Mouse (Mus musculus) heart, postnatal 36 days (tissue): ENCODE results near the gene Farsb. TPM values are rescaled to one million over a fixed set of nuclear protein-coding genes. Genes with fewer than 3 reads are reported as not detected.
A peak's percentile ranks its signal among the peaks of the same experiment; 100 is the strongest.

ENCODE experiments used
- DNase-seq, 2 experiments: peaks; one replicate each; pipeline ENCODE4 v3.0.0; 2021 to 2022
- intact Hi-C: fragments of 180-260 bp; cut with DNase I; formaldehyde crosslinking; loops from one replicate; pipeline ENCODE4 v1.15.1; 2025
- total RNA-seq, 2 experiments: library from RNA; stranded (reverse); gene quantifications; 2 replicates each; pipeline ENCODE4 v1.2.3; 2021

The Farsb gene
- total RNA-seq, 2 experiments from 2014 or later, result 49.0 to 50.0 TPM

DNA sequence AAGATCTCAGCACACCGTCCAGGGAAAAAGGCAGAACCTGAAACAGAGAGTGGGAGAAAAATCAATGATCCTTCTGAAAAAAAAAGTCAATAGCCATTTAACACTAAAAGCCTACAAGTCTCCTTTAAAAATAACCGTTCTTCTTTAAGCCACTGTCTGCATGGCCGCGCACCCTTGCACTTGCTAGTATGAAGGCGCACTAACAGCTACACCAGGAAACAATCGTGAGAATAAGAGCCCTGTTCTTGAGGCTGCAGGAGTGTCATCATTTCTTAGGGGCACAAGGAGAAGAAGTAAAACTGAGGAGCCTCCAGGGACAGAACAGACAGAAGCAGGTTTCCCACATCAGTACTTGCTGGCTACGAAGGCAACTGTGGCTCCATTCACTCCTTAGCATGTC, 63.4 kb downstream of the Farsb start:
- intact Hi-C loops, result loop anchor here (10.0 kb wide), 1 partner anchor 481 kb away; no protein-coding TSS in a partner anchor

DNA sequence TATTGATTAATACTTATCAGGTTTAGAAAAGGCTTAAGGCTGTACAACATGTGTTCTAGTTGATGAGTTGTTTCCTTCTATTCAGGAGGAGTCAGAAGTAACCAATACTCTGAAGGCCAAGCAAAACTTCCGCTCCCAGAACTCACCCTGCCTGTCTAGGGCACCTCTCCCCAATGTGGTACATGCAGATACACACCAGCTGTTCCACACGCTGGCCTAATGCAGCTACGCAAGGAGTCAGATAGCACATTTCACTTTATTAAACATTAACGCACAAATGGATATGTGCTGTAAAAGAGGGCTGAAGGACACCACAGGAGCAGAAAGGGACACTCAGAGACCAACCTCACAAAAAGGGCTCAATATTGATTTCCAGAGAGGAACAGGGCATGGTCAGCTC, 63.8 kb downstream of the Farsb start:
- intact Hi-C loops, result loop anchor here (10.0 kb wide), 1 partner anchor 480 kb away; no protein-coding TSS in a partner anchor

More for the DNA sequence above, 63.4 kb downstream of the Farsb start:
- no peak for DNase-seq

DNA sequence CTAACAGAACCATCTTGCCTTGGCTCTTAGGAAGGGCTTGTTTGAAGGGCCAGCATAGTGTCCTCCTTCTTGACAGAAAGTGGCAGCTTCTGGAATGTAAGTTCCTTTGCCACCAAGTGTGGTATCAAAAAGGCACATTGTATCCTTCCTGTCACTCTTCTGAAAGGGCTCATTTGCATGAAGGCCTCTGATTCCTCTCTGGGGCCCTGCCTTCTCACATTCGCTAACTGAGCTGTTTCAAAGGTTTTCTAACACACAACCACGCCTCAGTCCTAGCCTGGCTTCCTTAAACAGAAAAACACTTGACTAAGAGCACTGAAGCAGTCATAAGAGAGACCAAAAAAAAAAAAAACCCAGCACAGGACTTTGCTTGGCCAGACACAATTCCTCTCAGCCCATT, 66.1 kb downstream of the Farsb start:
- DNase-seq, result no peak
- intact Hi-C loops, result loop anchor here (10.0 kb wide), 1 partner anchor 478 kb away; no protein-coding TSS in a partner anchor

More for the DNA sequence above, 63.8 kb downstream of the Farsb start:
- no peak for DNase-seq

DNA sequence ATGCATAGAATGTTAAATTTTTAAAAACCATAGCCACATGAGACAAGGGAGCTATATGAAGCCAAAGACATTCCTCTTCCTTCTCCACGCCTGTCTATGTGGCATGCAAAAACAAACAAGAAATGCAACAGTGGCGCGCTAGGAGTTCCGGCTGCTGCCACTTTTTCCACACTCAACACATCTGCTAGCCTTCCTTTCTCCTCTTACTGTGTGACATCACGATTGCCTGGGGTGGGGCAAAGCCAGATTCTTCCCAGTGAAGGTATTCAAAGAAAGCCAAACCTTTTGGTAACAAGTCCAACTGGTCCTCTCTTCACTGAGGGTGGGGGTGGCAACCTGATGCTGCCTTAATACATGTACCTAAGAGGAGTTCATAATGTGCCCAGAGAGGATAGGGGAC, 66.9 kb downstream of the Farsb start:
- DNase-seq, result no peak
- intact Hi-C loops, result loop anchor here (10.0 kb wide), 1 partner anchor 477 kb away; no protein-coding TSS in a partner anchor

DNA sequence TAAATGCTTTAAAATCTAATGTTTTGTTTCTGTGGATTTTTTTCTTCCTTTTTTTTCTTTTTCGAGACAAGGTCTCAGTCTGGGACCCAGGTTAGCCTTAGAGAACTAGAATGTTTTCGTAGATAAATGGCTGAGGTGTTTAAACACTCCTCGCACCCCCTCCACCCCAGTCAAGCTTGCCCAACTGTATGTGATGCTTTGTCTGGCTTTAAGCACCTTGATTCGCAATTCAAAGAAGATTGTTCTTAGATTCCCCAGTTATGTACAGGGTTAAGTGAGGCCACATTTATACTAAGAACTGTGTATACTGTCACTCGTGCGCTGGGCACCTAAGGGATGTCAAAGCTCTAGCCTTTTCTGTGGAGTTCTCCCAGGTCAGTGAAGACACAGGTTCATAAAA, 68.4 kb downstream of the Farsb start:
- DNase-seq, result no peak
- intact Hi-C loops, result loop anchor here (1.0 to 10.0 kb wide), 2 partner anchors 442 to 475 kb away; no protein-coding TSS in a partner anchor

DNA sequence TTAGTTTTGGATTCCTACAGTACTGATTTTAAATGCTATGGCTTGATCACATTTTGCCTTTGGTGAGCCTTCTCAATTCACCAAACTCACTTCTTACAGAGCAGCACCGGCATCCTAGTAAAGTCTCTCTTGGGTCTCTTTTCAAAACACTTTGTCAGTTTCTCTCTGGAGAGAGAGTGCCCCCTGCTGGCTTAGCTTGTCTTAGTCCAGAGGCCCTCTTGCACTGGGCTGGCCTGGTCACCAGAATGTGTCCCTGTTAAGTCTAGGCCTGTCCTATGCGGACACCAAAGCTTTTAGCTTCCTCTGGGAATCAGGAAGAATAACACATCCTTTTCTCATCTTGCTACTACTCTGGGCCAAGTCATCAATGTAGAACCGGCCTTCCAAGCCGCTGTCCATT, 69.1 kb downstream of the Farsb start:
- intact Hi-C loops, result loop anchor here (2.0 kb wide), 1 partner anchor 203 kb away; no protein-coding TSS in a partner anchor
- peak; percentile 71 to 80 for DNase-seq

DNA sequence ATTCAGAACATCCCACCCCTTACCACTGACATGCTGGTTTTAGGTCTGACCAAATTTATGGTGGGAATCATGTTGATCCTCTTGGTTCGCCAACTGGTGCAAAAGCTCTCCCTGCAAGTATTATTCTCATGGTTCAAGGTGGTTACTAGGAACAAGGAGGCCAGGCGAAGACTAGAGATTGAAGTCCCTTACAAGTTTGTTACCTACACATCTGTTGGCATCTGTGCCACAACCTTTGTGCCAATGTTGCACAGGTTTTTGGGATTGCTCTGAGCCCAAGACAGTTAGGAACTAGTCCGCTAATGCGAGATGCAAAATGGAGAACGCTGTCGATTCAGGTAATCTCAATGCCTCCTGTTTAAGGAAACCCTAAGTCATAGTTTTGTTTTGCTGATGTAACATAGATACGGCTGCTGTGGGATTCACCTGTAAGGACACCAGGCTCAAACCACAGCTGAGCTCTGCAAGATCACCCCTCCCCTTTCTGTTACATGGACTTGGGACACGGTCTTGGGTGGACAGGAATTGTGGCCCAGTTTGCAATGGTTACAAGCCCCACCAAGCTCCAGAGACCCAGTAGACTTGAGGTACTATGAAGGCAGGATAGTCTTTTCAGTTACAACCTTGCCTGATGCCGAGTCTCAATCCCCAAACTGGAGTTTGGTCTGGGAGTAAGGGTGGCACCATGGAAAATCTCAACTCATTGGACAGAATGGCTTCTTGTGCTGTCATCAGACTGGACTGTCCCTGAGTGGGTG, 71.4 kb downstream of the Farsb start:
- intact Hi-C loops, result no loop called here
- DNase-seq, result no peak

DNA sequence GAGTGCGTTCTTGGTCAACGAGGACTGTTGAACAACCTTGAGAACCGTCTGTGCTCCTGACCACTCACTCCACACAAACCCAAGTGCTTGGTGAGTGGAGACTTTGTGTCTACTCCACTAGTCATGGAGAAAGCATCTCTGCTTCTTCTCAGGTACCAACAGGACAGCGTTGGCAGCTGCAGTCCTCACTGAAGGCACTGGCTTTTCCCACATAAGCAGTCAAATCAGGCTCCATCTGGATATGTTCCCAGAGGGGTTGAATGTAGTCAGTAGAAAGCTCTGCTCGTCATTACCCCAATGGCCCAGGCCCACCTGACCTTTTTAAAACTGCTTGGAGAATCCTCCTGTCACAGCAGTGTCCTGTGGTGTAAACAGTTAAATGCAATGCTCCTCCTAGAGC, 74.3 kb downstream of the Farsb start:
- intact Hi-C loops, result no loop called here
- DNase-seq, result no peak

DNA sequence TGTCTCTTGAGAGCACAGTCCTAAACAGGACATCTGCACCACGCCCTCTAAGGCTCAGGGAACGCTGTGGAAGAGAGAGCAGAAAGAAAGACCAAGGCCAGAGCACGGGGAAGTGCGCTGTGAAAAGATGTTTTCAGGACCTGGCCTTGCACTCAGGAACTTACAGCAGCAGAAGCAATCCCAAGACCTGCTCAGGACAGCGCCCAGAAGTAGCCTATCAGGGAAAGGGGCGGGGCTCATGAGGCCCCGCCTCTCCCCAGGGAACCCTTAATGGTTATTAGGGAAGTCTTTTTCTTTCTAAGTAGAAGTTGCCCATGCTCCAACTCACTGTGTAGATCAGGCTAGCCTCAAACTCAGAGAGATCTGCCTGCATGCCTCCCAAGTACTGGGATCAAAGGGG, 76.0 kb downstream of the Farsb start:
- no peak for DNase-seq
- intact Hi-C loops, result no loop called here

DNA sequence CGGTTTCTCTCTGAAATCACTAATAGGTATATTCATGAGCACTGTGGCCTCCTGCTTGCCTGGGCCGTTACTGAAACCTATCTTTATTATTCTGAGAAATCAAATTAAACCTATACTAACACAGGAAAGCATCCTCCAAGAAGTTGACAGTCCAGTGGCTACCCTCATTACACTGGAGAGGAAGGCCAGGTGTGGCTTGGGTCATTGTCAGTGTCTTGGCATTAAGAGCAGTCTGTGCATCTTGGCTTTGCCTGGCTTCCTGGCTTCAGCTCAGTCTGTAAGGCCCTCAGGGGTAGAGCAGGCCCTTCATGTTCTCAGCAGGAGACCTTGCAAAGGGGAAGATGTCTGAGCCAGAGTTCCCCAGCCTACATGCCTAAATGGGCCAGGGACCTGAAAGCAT, 79.3 kb downstream of the Farsb start:
- DNase-seq, result no peak
- intact Hi-C loops, result no loop called here

DNA sequence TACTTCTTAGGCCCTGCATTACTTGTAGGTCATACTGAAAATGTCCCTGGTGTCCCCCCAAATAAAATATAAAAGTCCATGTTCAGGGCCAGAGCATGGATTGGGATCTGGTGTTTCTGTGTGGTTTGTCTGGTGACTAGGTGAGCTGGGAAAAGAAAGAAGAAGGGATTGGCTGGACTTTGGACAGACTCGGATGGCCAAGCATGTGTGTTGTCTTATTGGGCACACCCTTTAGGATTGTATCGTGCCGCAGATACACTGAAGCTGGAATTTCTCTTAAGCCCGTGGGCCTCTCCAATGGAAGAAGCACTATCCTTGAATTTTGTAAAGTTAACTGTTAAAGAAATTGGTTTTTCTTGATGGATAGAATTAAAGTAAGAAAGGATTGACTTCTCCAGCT, 87.3 kb downstream of the Farsb start:
- DNase-seq, result no peak
- intact Hi-C loops, result no loop called here

DNA sequence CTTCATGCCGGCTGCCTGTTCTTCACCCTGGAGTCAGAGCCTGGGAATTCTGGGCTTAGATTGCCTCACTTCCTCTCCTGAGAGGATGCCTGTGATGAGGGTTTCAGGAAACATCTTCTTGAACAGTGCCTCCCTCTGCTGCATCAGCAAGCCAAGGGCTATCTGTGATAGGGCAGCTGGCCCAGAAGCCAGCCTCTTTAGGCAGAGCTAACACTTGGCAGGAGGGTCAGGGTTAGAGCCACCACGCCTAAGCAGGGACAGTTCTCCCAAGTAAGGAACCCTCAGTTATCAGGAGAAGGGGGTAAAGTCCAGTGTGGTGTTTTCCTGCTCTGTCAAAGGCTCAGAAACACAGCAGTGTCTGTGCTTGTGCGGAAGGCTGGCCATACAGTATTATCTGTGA, 88.9 kb downstream of the Farsb start:
- intact Hi-C loops, result no loop called here

DNA sequence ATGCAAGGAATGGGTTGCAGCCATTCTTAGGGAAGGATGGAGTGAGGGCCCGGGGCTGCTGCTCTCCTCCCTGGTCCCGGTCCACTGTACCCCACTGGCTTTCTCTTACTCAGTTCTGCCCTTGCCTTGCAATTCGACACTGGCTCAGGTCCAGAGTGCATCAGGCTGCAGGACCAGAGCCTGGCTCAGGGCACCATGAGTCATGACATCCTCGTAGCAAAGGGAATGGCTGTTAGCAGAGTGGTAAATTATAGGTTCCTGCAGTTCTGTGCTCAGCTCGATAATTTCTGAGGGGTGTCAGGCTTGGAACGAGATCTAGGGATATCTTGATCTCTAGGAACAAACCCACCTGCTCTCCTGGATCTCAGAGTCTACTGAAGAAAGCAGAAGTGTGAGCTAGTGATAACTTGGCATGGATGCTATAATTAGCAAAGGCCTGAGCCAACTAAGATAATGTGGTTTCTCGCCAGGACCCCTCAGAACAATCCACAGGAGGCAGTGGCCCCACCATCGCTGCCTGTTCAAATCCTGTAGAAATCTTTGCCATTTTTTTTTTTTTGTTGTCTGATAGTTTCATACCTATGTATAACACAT, 92.3 kb downstream of the Farsb start:
- DNase-seq, result no peak

More for the DNA sequence above, 88.9 kb downstream of the Farsb start:
- no peak for DNase-seq

DNA sequence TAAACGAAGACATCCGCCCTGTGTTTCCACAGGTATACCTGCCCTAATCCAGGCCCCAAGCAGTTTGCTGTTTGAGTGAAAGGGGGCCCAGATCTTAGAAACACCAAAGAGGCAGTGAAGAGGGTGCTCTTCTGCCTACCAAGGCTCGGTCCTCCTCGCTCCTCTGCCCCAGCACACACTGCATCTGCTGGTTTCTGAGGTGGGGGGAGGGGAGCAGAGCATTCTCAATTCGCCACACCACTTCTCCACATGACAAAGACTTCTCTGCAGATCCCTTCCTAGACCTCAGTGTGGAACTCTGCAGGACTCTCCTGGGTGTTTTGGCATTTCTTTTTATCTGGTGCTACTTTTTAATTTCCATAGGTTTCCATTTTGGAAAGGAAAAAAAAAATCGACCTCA, 93.0 kb downstream of the Farsb start:
- DNase-seq, result no peak
- intact Hi-C loops, result no loop called here

More for the DNA sequence above, 92.3 kb downstream of the Farsb start:
- intact Hi-C loops, result no loop called here

DNA sequence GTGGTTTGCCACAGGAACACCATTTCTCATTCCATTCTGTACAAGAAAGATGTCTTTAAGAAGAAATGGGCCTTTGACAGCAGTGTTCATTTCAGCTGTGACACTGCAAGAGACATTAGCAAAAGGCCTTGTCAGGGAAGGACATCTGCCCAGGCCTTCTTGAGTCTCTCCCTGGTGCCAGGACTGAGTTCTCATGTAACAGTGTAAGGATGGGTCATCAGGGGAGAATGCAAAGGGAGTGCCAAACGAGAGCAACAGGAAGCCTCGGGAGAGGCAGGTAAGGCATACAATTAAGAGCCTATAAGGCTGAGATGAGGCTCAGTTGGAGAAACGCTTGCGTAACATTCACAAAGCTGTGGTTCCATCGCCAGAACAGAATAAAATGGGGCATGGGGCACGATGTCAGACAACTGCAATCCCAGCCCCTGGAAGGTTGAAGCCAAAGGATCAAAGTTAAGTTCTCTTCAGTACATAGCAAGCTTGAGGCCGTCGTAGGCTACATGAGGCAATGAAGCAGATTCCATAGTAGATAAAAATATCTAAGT, 93.4 kb downstream of the Farsb start:
- no peak for DNase-seq
- intact Hi-C loops, result no loop called here

DNA sequence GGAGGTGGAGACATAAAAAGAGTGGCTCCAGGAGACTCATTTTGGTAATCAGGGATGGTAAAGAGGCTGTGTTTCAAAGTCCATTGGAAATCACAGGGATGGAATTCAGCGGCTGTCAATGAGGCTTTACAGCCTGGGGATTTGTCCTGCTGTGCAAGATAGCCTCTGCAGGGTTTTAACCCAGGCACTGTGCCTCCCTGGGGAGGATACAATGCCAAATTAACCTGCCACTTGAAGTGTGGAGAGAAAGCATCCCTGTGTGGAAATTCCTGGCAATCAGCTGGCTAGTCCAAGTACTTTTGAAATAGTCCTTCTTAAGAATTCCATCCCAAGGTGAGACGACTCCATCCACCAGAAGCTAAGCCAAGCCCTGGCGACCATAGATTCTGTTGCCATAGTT, 99.8 kb downstream of the Farsb start:
- no peak for DNase-seq
- intact Hi-C loops, result no loop called here

DNA sequence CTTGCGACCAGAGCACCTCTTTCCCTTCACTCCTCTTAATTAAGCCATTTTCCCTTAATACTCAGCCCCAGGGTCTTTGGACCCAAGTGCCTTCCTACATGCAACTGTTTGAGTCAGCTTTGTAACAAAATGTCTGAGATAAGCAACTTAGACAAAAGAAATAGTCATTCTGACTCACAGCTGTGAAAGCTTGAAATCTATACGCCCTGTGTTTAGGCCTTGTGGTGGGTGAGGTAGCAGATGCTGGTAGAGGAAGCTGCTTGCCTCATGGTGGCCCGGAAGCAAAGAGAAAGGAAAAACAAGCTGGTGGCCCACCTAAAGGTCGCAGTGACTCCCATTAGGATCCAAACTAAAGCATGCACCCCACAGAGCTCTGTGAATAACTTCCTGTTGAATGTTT, 100.8 kb downstream of the Farsb start:
- intact Hi-C loops, result no loop called here
- no peak for DNase-seq

DNA sequence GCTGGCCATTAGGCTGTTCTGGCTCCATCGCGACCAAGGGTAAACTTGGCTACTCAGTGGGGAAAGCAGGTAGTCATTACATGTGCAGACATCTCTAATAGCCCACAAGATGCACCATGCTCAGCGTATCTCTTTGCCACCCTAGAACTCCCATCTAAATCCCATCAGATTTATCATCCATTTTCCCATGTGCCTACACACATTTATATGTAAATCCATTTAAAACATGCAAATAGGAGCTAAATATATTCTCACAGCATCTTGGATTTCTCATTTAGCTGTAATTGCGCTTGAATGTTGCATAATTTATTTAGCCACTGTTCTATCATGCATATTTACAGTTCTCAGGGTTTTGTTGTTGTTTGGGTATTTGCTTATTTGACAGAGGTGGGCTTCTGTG, 107.7 kb downstream of the Farsb start:
- DNase-seq, result no peak
- intact Hi-C loops, result no loop called here

DNA sequence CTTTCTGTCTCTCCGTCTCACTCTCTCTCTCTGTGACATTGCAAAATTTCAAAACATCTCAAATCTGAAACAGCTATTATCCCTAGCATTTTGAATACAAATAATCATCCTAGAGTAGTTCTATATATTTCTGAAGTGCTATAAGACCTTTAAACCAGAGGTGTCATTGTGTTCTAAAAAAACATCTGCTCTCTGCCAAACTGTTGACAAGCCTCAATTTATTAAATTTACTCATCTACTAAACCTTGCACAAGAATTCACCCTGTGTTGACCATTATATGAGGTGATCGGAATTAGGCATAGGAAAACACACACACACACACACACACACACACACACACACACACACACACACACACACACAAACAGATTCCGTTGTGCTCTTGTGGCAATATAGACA, 113.6 kb downstream of the Farsb start:
- intact Hi-C loops, result no loop called here
- DNase-seq, result no peak

DNA sequence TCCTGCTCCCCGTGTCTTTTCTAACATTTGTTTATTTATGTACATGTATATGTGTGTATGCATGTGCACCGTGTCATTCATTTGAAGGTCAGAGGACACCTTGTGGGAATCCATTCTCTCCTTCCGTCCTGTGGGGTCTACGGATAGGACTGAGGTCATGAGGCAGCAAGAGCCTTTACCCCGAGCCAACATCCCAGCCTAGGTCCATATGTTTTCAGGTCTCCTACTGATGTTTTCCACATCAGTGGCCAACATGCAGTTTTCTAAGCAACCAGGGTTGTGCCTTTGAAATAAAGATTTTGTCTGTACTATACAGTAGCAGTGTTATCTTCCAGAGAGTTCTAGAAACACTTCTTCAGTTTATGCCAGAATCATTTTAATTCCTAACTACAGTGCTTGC, 114.9 kb downstream of the Farsb start:
- no peak for DNase-seq
- intact Hi-C loops, result no loop called here

DNA sequence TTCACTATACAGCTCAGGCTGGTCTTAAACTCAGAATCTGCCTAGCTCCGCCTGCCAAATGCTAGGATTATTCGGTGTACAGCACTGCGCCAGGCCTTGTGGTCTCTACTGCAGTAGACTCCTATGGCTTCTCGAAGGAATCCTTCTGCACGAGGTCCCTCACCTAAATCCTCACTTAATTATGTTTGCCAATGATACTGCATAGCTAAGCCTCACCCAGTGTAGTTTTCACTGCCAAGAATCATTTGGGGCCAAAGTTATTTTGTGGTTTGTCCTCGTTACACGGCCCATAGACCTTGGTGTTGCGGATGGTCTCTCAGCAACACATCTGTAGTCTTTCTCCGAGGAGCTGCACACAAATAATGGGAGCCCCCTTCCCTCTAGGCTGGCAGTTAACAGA, 116.4 kb downstream of the Farsb start:
- DNase-seq, result no peak
- intact Hi-C loops, result no loop called here
